Mouse (Mus musculus): ENCODE data around the gene Camkmt.

- TF ChIP-seq POLR2A (IDR thresholded peaks at IDR 0.05; ENCODE audit: borderline replicate concordance, extremely low read depth, insufficient read depth, insufficient read length, poor library complexity, severe bottlenecking), result no peak
- no peak for TF ChIP-seq CTCF (IDR thresholded peaks at IDR 0.05; ENCODE audit: borderline replicate concordance, extremely low read depth, insufficient read depth, insufficient read length)
Measured at GRCm38 (mm10) chr17:85059136-85059535, 31.2 kb upstream of the Camkmt start.

Data from brain, embryonic 14.5 days (tissue).